Mouse (Mus musculus): ENCODE data around the gene Schip1.

The Schip1 gene

GRCm38 (mm10) chr3:68508629-68509028, 444.0 kb downstream of the Schip1 start:
- DNase-seq (ENCODE audit: low read depth, low spot score): no peak

- no peak for DNase-seq (ENCODE audit: low read depth, low spot score)
These were observed 446.3 kb downstream of the Schip1 start for GRCm38 (mm10) chr3:68510872-68511271.

- DNase-seq (ENCODE audit: low read depth, low spot score): no peak
These were observed 447.1 kb downstream of the Schip1 start for GRCm38 (mm10) chr3:68511744-68512143.

GRCm38 (mm10) chr3:68512327-68512726, 447.7 kb downstream of the Schip1 start:
- no peak for DNase-seq (ENCODE audit: low read depth, low spot score)

GRCm38 (mm10) chr3:68513340-68514119, 448.9 kb downstream of the Schip1 start:
- DNase-seq (ENCODE audit: low read depth, low spot score): no peak

GRCm38 (mm10) chr3:68514120-68514497, 449.5 kb downstream of the Schip1 start:
- no peak for DNase-seq (ENCODE audit: low read depth, low spot score)

- DNase-seq (ENCODE audit: low read depth, low spot score): no peak
These were observed 450.1 kb downstream of the Schip1 start for GRCm38 (mm10) chr3:68514717-68515116.

GRCm38 (mm10) chr3:68516393-68517081, 451.9 kb downstream of the Schip1 start:
- DNase-seq (ENCODE audit: low read depth, low spot score): no peak

GRCm38 (mm10) chr3:68517236-68517635, 452.6 kb downstream of the Schip1 start:
- no peak for DNase-seq (ENCODE audit: low read depth, low spot score)

- DNase-seq (ENCODE audit: low read depth, low spot score): no peak
These were observed 453.4 kb downstream of the Schip1 start for GRCm38 (mm10) chr3:68518041-68518440.

- no peak for DNase-seq (ENCODE audit: low read depth, low spot score)
These were observed 454.0 kb downstream of the Schip1 start for GRCm38 (mm10) chr3:68518586-68518985.

GRCm38 (mm10) chr3:68525361-68525878, 460.8 kb downstream of the Schip1 start:
- DNase-seq (ENCODE audit: low read depth, low spot score): no peak

GRCm38 (mm10) chr3:68526416-68526815, 461.8 kb downstream of the Schip1 start:
- no peak for DNase-seq (ENCODE audit: low read depth, low spot score)

GRCm38 (mm10) chr3:68527182-68527581, 462.6 kb downstream of the Schip1 start:
- no peak for DNase-seq (ENCODE audit: low read depth, low spot score)

GRCm38 (mm10) chr3:68531908-68532307, 467.3 kb downstream of the Schip1 start:
- no peak for DNase-seq (ENCODE audit: low read depth, low spot score)

- no peak for DNase-seq (ENCODE audit: low read depth, low spot score)
These were observed 470.0 kb downstream of the Schip1 start for GRCm38 (mm10) chr3:68534571-68535051.

- no peak for DNase-seq (ENCODE audit: low read depth, low spot score)
These were observed 470.6 kb downstream of the Schip1 start for GRCm38 (mm10) chr3:68535160-68535728.

- no peak for DNase-seq (ENCODE audit: low read depth, low spot score)
These were observed 471.5 kb downstream of the Schip1 start for GRCm38 (mm10) chr3:68536071-68536470.

- no peak for DNase-seq (ENCODE audit: low read depth, low spot score)
These were observed 477.1 kb downstream of the Schip1 start for GRCm38 (mm10) chr3:68541688-68542087.

- peak; percentile 14 for DNase-seq (ENCODE audit: low read depth, low spot score)
These were observed 478.4 kb downstream of the Schip1 start for GRCm38 (mm10) chr3:68542944-68543501.

GRCm38 (mm10) chr3:68544811-68545210, 480.2 kb downstream of the Schip1 start:
- DNase-seq (ENCODE audit: low read depth, low spot score): no peak

GRCm38 (mm10) chr3:68545898-68546297, 481.3 kb downstream of the Schip1 start:
- DNase-seq (ENCODE audit: low read depth, low spot score): no peak

Data from CD4-positive helper T cell, adult 2 months (primary cell).